Mouse (Mus musculus) heart, embryonic 16.5 days (tissue): ENCODE results near the gene Rara. TPM values are rescaled to one million over a fixed set of nuclear protein-coding genes. Genes with fewer than 3 reads are reported as not detected.

Experiments used
- ATAC-seq: fragments of 200-750 bp; cut with Nextera tagmentation; replicated peaks from 2 replicates; pipeline ENCODE4 v1.8.0; 2017; ENCODE audit warnings: moderate number of reproducible peaks; ENCODE audit not compliant: insufficient read depth, low FRiP score; ENCODE audit errors: extremely low read depth
- H3K27ac ChIP-seq: fragments of 300-500 bp; sonication (generic); 2 replicates; pipeline ENCODE4 v1.5.1; 2014; ENCODE audit warnings: mild to moderate bottlenecking, low read length, control low read depth, moderate library complexity
- H3K27me3 ChIP-seq: fragments of 300-500 bp; sonication (generic); 2 replicates; pipeline ENCODE4 v1.6.1; 2014; ENCODE audit warnings: low read length, mixed read lengths; ENCODE audit not compliant: control insufficient read depth, insufficient read depth
- H3K36me3 ChIP-seq: fragments of 300-500 bp; sonication (generic); 2 replicates; pipeline ENCODE4 v1.6.1; 2014; ENCODE audit not compliant: control insufficient read depth, insufficient read depth
- H3K4me1 ChIP-seq: fragments of 300-500 bp; sonication (generic); 2 replicates; pipeline ENCODE4 v1.6.1; 2014; ENCODE audit warnings: low read length, mixed read lengths; ENCODE audit not compliant: control insufficient read depth, insufficient read depth
- H3K4me2 ChIP-seq: fragments of 300-500 bp; sonication (generic); 2 replicates; pipeline ENCODE4 v1.6.1; 2014; ENCODE audit warnings: low read depth, mild to moderate bottlenecking, control low read depth, low read length
- H3K4me3 ChIP-seq: fragments of 300-500 bp; sonication (generic); 2 replicates; pipeline ENCODE4 v1.5.1; 2014; ENCODE audit warnings: mild to moderate bottlenecking, control low read depth, low read length
- H3K9ac ChIP-seq: fragments of 300-500 bp; sonication (generic); 2 replicates; pipeline ENCODE4 v1.6.1; 2014; ENCODE audit warnings: low read length, control low read depth
- H3K9me3 ChIP-seq: fragments of 300-500 bp; sonication (generic); replicated peaks from 2 replicates; pipeline ENCODE4 v1.6.1; 2016; ENCODE audit warnings: low read length; ENCODE audit not compliant: control insufficient read depth
- WGBS: fragments of 180-500 bp; shearing (Covaris S2); extraction: QIAGEN DNeasy Blood & Tissue Kit; methylation state at CpG from one replicate; pipeline ENCODE4 v1.1.7; 2014; 5-methylcytosine and 5-hydroxymethylcytosine counted together
- polyA plus RNA-seq: library from polyadenylated mRNA; unstranded; fragments of >200 nt; fragmentation: Nextera tagmentation; extraction: Ambion mirVana; gene quantifications from 2 replicates; pipeline ENCODE4 v1.2.1, GENCODE M21; 2015

The Rara gene
- polyA plus RNA-seq, 1 experiment from 2014 or later = 28.6 TPM

GRCm38 (mm10) chr11:98974213-98974612, 46.6 kb downstream of the Rara start:
- H3K9me3 ChIP-seq = no peaks in the 10 kb centered on the region
- H3K36me3 ChIP-seq = peaks cover 44% of the 10 kb centered on the region
- H3K27me3 ChIP-seq = no peaks in the 10 kb centered on the region
- H3K4me2 ChIP-seq = no peak overlapping the region
- ATAC-seq = no peak
- H3K27ac ChIP-seq = no peak overlapping the region
- 79% methylated on average over 6 of the region's 6 CpGs for WGBS
- no peak overlapping the region for H3K9ac ChIP-seq
- no peak overlapping the region for H3K4me3 ChIP-seq
- H3K4me1 ChIP-seq = peaks cover 25% of the 10 kb centered on the region

GRCm38 (mm10) chr11:98974871-98975719, 47.5 kb downstream of the Rara start:
- Histone ChIP-seq H3K27me3 (no peaks in the 10 kb centered on the region), H3K27ac (no peak overlapping the region), H3K4me2 (no peak overlapping the region), H3K36me3 (peaks cover 42% of the 10 kb centered on the region), H3K4me1 (peaks cover 17% of the 10 kb centered on the region), H3K4me3 (no peak overlapping the region), H3K9me3 (no peaks in the 10 kb centered on the region), H3K9ac (no peak overlapping the region)
- whole genome bisulfite sequencing = 54% methylated on average over 5 of the region's 5 CpGs
- ATAC-seq = no peak

DNA sequence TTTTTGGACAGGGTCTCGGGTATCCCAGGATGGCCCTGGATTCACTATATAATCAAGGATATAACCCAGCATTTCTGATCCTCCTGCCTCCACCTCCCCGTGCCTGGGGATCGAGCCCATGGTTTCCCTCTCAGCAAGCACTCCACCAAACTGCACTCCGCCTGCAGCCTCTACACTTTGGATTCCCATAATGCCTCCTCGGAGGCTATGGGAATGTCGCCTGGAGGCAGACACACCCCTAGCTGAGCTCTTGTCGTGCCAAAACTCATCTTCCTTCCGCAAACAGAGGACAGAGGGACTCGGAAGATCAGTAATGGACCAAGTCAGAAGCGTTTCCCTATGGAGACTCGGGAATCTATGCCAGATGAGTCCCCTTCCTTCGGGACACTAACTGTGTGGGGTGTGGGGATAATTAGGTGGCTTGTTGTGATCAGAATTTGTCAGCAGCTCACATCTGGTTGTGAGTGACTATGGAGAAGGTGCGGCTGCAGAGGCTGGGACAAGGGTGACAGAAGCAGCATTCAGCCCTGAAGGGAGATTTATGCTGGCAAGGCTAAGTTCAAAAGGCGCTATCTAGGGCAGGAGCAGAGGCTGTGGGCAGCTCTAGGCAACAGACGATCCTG, 51.0 kb downstream of the Rara start:
- H3K9me3 ChIP-seq = no peaks in the 10 kb centered on the region
- ATAC-seq = no peak
- no peak overlapping the region for H3K27ac ChIP-seq
- H3K27me3 ChIP-seq = no peaks in the 10 kb centered on the region; the same call in 1 of the 2 replicates
- H3K4me3 ChIP-seq = no peak overlapping the region
- peaks cover 9% of the 10 kb centered on the region for H3K36me3 ChIP-seq
- H3K9ac ChIP-seq = no peak overlapping the region
- H3K4me1 ChIP-seq = peaks cover 12% of the 10 kb centered on the region
- no peak overlapping the region for H3K4me2 ChIP-seq
- 56% methylated on average over 15 of the region's 15 CpGs for whole genome bisulfite sequencing

DNA sequence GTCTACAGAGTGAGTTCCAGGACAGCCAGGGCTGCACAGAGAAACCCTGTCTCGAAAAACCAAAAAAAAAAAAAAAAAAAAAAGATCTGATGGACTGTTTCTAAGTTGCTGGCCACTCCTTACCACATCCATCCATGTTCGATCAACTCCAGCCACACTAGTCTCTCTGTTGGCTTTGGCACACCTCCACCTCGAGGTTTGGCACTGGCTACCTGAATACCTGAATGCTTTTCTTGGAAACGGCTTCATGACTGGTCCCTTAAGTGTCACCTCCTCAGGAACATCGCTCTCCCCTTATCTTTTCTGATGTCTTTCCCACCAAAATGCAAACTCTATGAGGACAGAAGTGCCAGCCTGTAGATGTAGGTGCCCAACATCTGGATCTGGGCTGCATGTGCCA, 51.7 kb downstream of the Rara start:
- WGBS = 72% methylated on average over 4 of the region's 5 CpGs
- peaks cover 12% of the 10 kb centered on the region for H3K4me1 ChIP-seq

GRCm38 (mm10) chr11:98981289-98981996, 53.8 kb downstream of the Rara start:
- Histone ChIP-seq H3K9ac (peak overlapping the region; percentile 81), H3K27ac (no peak overlapping the region), H3K36me3 (no peaks in the 10 kb centered on the region), H3K4me3 (peak overlapping the region; percentile 69), H3K27me3 (no peaks in the 10 kb centered on the region; the same call in 1 of the 2 replicates), H3K4me2 (peak overlapping the region; percentile 99), H3K4me1 (peaks cover 27% of the 10 kb centered on the region), H3K9me3 (no peaks in the 10 kb centered on the region)
- ATAC-seq = no peak
- WGBS = 35% methylated on average over 20 of the region's 20 CpGs

More for the DNA sequence above, 51.7 kb downstream of the Rara start:
- Histone ChIP-seq H3K36me3 (peaks cover 6% of the 10 kb centered on the region; the same call in 1 of the 2 replicates), H3K9me3 (no peaks in the 10 kb centered on the region), H3K4me2 (no peak overlapping the region), H3K27ac (no peak overlapping the region), H3K4me3 (no peak overlapping the region), H3K9ac (no peak overlapping the region), H3K27me3 (no peaks in the 10 kb centered on the region; the same call in 1 of the 2 replicates)
- ATAC-seq = no peak

DNA sequence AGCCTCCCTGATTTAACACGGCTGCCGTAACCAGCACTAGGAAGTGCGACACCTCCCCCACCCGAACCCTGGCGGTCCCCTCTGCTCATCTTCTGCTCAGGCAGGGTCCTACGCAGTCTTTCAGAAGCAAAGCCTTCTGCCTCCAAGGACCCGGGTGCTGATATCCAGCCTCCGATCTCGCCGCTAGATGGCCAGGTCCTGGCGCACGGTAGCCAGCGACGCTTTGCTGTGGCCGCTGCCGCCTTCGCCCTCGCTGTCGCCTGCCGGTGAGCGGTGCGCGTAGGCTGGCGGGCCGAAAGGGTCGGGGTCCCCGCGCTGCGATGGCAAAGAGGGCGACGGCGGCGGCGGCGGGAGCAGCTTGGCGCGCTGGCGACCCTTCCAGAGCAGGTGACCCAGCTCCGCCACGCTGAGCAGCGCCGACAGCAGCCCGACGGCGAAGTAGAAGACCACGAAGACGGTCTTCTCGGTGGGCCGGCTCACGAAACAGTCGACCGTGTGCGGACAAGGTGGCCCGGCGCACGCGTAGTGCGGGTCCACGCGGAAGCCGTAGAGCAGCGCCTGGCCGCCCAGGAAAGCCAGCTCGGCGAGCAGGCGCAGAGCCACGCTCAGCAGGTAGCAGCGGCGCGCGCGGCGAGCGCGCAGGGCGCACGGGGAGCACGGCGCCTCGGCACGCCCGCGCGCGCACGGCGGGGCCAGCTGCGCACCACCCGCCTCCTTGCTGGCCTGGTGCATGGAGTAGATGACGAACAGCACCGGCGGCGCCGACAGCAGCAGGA, 54.6 kb downstream of the Rara start:
- Histone ChIP-seq H3K9me3 (no peaks in the 10 kb centered on the region), H3K36me3 (no peaks in the 10 kb centered on the region), H3K4me3 (peak overlapping the region; percentile 69), H3K4me2 (peak overlapping the region; percentile 99), H3K9ac (peak overlapping the region; percentile 81), H3K4me1 (peaks cover 27% of the 10 kb centered on the region), H3K27me3 (no peaks in the 10 kb centered on the region; the same call in 1 of the 2 replicates), H3K27ac (peak overlapping the region; percentile 49; the same call in 1 of the 2 replicates)
- peak; percentile 43 for ATAC-seq
- WGBS = under 1% methylated on average over 94 of the region's 94 CpGs

DNA sequence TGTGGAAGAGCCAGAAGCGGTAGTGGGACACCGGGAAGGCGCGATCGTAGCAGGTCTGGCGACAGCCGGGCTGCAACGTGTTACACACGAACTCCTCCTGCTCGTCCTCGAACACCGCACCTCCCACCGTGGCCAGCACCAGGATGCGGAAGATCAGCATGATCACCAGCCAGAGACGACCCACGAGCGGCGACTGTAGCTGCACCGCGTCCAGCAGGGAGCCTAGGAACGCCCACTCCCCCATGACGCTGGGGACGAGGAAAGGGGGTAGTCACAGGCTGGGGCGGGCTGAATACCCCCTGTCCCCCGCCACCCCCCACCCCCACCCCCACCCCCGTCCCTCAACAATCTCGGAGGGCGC, 55.1 kb downstream of the Rara start, which contains the start of gene Gjd3:
Gene Gjd3 (minus strand): TSS at position 244 of the 361 bp plus-strand sequence.
- ATAC-seq = 0 out of 2 replicates have a peak, but pooled peaks have one; percentile 8
- Histone ChIP-seq H3K4me1 (peaks cover 27% of the 10 kb centered on the region), H3K4me3 (peak within 1 kb of the TSS; percentile 69), H3K9me3 (no peaks in the 10 kb centered on the region), H3K9ac (peak within 1 kb of the TSS; percentile 81), H3K27me3 (no peaks in the 10 kb centered on the region; the same call in 1 of the 2 replicates), H3K27ac (peak within 1 kb of the TSS; percentile 49; the same call in 1 of the 2 replicates), H3K4me2 (peak within 1 kb of the TSS; percentile 99), H3K36me3 (no peaks in the 10 kb centered on the region)
- 3% methylated on average over 27 of the region's 28 CpGs for WGBS

- 0 out of 2 replicates have a peak overlapping the region, but pooled peaks have one; percentile 14 for H3K4me3 ChIP-seq
- ATAC-seq = no peak
- peak overlapping the region; percentile 5; the same call in 1 of the 2 replicates for H3K4me2 ChIP-seq
- no peaks in the 10 kb centered on the region; the same call in 1 of the 2 replicates for H3K27me3 ChIP-seq
- no peak overlapping the region for H3K27ac ChIP-seq
- H3K4me1 ChIP-seq = peaks cover 27% of the 10 kb centered on the region
- 0 out of 2 replicates have a peak, but pooled peaks cover under 1% of the 10 kb centered on the region for H3K36me3 ChIP-seq
- WGBS = 38% methylated on average over 8 of the region's 8 CpGs
- H3K9me3 ChIP-seq = no peaks in the 10 kb centered on the region
- no peak overlapping the region for H3K9ac ChIP-seq
These were observed 55.9 kb downstream of the Rara start for GRCm38 (mm10) chr11:98983551-98983950.
